Mouse (Mus musculus): Measurements from ENCODE around the gene Tmem242.

- TF ChIP-seq CTCF (IDR thresholded peaks at IDR 0.05; ENCODE audit: extremely low read depth, insufficient read depth, low read length) (no peak), POLR2A (IDR thresholded peaks at IDR 0.05; ENCODE audit: extremely low read depth, insufficient read depth, low read length) (no peak)
These were observed 43.8 kb downstream of the Tmem242 start for GRCm38 (mm10) chr17:5396213-5396612.

Data from cortical plate, adult 2 months (tissue).